ENCODE assay signal across 9 mouse cellular contexts in genomic region chr13:71006117-71006516, GRCm38 (mm10).
A peak's percentile ranks its signal among the peaks of the same experiment; 100 is the strongest.
DNase-seq lines count a peak whose midpoint lies in the region; ATAC-seq and TF ChIP-seq lines count a peak whose summit lies in the region.
"Had no signal": no experiment of that assay in that cellular context is flagged by ENCODE, and none has a peak within 500 bp of the region (broad histone marks: within the 10 kb centered on the region; RNA-seq: fewer than 3 reads in every experiment).

No protein-coding gene starts in this region.

- no peaks in the 10 kb centered on the region for H3K36me3 ChIP-seq in C2C12 (ENCODE audit: control insufficient read depth, insufficient read depth)
- no peaks in the 10 kb centered on the region for H3K36me3 ChIP-seq in midbrain, postnatal 0 days (ENCODE audit: insufficient read depth, low read length)
- H3K36me3 ChIP-seq: limb, embryonic 12.5 days had no signal

- H3K4me2 ChIP-seq in midbrain, postnatal 0 days (ENCODE audit: low read depth, low read length, poor library complexity, severe bottlenecking), result no peak overlapping the region
- H3K4me2 ChIP-seq: limb, embryonic 12.5 days had no signal

- WGBS in midbrain, postnatal 0 days, result 14% methylated on average over 1 of the region's 1 CpGs

- peak; percentile 26 for TF ChIP-seq CTCF in C2C12 (IDR thresholded peaks at IDR 0.05; ENCODE audit: control insufficient read depth, insufficient read depth, insufficient read length)
- peak; percentile 86 for TF ChIP-seq CTCF in midbrain, postnatal 0 days (IDR thresholded peaks at IDR 0.05)

- no peaks in the 10 kb centered on the region for H3K79me3 ChIP-seq in C2C12 (ENCODE audit: low read depth)

- no peak overlapping the region for H3K4me3 ChIP-seq in C2C12 (ENCODE audit: insufficient read depth, poor library complexity, severe bottlenecking)
- no peak overlapping the region for H3K4me3 ChIP-seq in midbrain, postnatal 0 days (ENCODE audit: low read depth, low read length)
- H3K4me3 ChIP-seq: limb, embryonic 12.5 days had no signal

- H3K27me3 ChIP-seq in C2C12 (ENCODE audit: control insufficient read depth, insufficient read depth, insufficient read length), result peaks cover 4% of the 10 kb centered on the region
- H3K27me3 ChIP-seq in midbrain, postnatal 0 days (ENCODE audit: insufficient read depth, low read length), result peaks cover 8% of the 10 kb centered on the region; the same call in 1 of the 2 replicates

- no peak overlapping the region for H3K27ac ChIP-seq in midbrain, postnatal 0 days (ENCODE audit: low read depth, low read length)
- H3K27ac ChIP-seq: limb, embryonic 12.5 days had no signal

- H3K9ac ChIP-seq in midbrain, postnatal 0 days (replicated peaks; ENCODE audit: low read length, poor library complexity, severe bottlenecking), result no peak overlapping the region
- H3K9ac ChIP-seq: limb, embryonic 12.5 days had no signal

- no peaks in the 10 kb centered on the region for H3K9me3 ChIP-seq in midbrain, postnatal 0 days (ENCODE audit: low read length)
- H3K9me3 ChIP-seq: limb, embryonic 12.5 days had no signal

- peak; percentile 14 for DNase-seq in gastrocnemius, postnatal 14 days
- DNase-seq in gastrocnemius, postnatal 25 days, result no peak
- DNase-seq in cerebellum, adult 9-10 months, result peak; percentile 29
- DNase-seq in frontal cortex, adult 2 months (ENCODE audit: extremely low spot score in 1 of 2, low spot score in 1 of 2), result peak; percentile 7 to 79
- DNase-seq in layer of hippocampus, adult 9-11 months, result peak; percentile 25
- peak; percentile 76 for DNase-seq in midbrain, postnatal 0 days (ENCODE audit: low spot score)
- DNase-seq in natural killer cell, adult 2 months (ENCODE audit: low spot score in 2 of 2), result no peak

- intact Hi-C loops in gastrocnemius, postnatal 14 days (cut with DNase I; ENCODE audit: low total_unique reads), result no loop called here

- no peaks in the 10 kb centered on the region for H3K79me2 ChIP-seq in C2C12 (ENCODE audit: control insufficient read depth, insufficient read depth)

- H3ac ChIP-seq in C2C12 (ENCODE audit: control insufficient read depth, insufficient read length, low read depth), result no peak overlapping the region

- H3K4me1 ChIP-seq in midbrain, postnatal 0 days (ENCODE audit: insufficient read depth, low read length), result no peaks in the 10 kb centered on the region
- H3K4me1 ChIP-seq: limb, embryonic 12.5 days had no signal

- 0 out of 2 replicates have a peak, but pooled peaks have one; percentile 17 for ATAC-seq in midbrain, postnatal 0 days (ENCODE audit: low FRiP score)

TF ChIP-seq in C2C12, 6 proteins besides CTCF, POLR2A, EP300 and RAD21:
- TF ChIP-seq USF1 (IDR thresholded peaks at IDR 0.05; ENCODE audit: low read depth), result no peak
- no peak for TF ChIP-seq MAX (IDR thresholded peaks at IDR 0.05)
- TF ChIP-seq FOSL1 (IDR thresholded peaks at IDR 0.05; ENCODE audit: insufficient read depth, low read length, poor library complexity, severe bottlenecking), result no peak
- TF ChIP-seq MYOG (IDR thresholded peaks at IDR 0.05; ENCODE audit: control insufficient read depth, extremely low read depth, insufficient read length), result no peak
- no peak for TF ChIP-seq MYOD1 (IDR thresholded peaks at IDR 0.05; ENCODE audit: control insufficient read depth, insufficient read length, low read depth)
- TF ChIP-seq CEBPB (IDR thresholded peaks at IDR 0.05; ENCODE audit: low read depth), result no peak

Comparison
In these comparisons a context has a peak if more than half of its experiments do, and no peak if none do; other contexts are left out.
1. DNase-seq: peak in gastrocnemius, postnatal 14 days (single experiment), cerebellum, adult 9-10 months (single experiment), frontal cortex, adult 2 months (2 of 2), layer of hippocampus, adult 9-11 months (single experiment) and midbrain, postnatal 0 days (single experiment); none in gastrocnemius, postnatal 25 days (single experiment) and natural killer cell, adult 2 months (0 of 2).